Mouse (Mus musculus) kidney, adult 8-10 months (tissue): ENCODE measurements around the gene Srsf6.
"Not testable (repeated sequence)": the region's sequence is repeated elsewhere in the genome, so short reads cannot be mapped to it uniquely, and the experiment has no call there.

ENCODE experiments used
- DNase-seq, 2 experiments: peaks; one replicate each; pipeline ENCODE4 v3.0.0; 2022

The Srsf6 gene

DNA sequence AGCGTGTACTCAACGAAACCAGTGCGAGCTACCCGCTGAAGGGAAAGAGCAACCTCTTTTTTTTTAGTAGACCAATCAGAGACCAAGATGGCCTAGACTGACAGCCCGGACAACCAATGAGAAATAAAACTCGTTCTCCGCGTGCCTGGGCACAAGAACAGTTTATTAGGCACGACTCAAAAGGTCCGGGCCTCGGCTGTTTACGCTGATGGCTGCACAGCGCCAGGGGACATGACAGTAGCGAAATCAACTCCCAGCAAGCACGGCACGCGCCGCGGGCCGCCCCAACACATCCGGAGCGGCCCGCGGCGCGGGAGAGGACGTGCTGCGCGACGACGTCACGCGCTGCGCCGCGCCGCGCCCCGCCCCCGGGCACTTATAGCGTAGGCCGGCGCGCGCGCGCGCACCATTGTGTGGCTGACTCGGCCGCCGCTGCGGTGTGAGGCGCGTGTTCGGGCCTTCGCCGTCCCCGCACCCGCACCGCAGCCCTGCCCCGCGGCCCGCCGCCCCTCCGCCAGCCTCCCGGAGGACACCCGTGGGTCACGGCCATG lies at the start of gene Srsf6:
TSS of gene Srsf6 (plus strand) at position 406 of the 551 bp plus-strand sequence.
- DNase-seq: peak; percentile 91 to 92

DNA sequence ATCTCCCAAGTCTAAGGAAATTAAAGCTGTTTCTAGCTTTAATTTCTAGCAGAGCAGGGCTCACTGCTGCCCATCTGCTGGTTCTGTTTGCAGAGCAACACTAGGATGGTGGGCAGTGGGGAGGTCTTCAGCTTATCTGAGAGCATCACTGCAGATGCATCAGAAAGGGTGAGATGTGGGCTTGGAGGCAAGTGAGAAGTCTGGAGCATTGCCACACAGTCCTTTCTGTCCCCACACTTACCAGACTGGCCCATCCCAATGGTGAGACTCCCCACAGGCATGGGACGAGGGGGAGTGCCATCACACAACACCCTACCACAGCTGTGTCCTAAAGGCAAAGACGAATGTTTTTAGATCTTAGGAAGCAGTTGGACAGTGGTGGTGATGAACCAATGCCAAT lies 47.2 kb upstream of the Srsf6 start:
- no peak for DNase-seq

DNA sequence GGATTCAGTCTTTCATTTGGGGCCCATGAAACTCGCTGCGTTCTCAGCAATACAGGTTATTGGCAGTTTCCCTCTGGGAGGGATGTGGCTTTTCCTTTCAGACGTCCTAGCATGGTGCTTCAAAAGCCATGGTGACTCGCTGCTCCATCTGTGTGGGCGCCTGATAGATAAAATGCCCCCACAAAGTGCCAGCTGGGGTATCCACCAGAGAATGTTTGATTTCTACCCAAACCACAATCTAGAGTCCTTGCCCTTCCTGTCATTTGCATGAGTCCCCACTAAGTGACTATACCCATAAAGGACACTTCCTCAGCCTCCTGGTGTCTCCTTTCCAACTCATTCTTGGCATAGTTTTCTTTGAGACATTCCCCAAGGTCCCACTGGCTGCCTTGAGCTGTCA lies 44.2 kb upstream of the Srsf6 start:
- DNase-seq: no peak

DNA sequence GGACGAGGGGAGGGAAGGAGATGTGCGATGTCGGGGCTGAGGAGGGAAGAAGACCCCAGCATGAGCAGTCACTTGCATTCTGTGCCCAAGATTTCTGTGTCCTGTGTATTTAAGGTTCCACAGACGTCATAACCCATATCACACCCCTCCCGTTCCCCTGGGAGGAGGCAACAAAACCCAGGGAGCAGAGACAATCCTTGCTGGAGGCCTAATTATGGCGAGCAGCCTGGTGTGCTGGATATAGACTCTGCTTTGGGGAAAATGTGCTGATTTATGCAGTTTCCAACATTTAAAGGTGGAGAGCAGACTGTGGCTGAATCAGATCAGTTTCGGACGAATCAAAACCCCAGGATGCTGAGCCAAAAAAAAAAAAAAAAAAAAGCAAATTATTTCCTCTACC lies 42.7 kb upstream of the Srsf6 start:
- DNase-seq: no peak

- DNase-seq: no peak
Observed at GRCm38 (mm10) chr2:162889191-162889590, 42.1 kb upstream of the Srsf6 start.

DNA sequence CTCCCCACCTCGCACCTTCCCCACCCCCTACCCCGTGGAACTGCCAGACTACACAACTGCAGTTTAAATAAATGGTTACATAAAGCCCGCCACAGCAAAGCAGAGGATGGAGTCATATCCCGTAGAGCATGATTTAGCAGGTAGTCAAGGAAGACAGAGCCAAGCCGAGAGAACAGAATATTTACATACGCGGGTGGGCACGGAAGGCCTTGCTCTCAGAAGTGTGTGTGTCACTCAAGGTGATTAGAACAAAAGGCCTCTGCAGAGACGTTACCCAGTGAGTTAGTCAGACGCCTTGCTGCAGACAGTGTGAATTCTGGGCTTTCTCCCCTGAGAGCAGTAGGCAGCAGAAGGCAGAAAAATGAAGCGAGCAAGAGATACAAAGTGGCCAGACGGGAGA lies 41.6 kb upstream of the Srsf6 start:
- no peak for DNase-seq

- not testable (repeated sequence) for DNase-seq
Observed at GRCm38 (mm10) chr2:162892979-162893378, 38.3 kb upstream of the Srsf6 start.

GRCm38 (mm10) chr2:162899256-162899655 lies 32.1 kb upstream of the Srsf6 start:
- DNase-seq: not testable (repeated sequence)

DNA sequence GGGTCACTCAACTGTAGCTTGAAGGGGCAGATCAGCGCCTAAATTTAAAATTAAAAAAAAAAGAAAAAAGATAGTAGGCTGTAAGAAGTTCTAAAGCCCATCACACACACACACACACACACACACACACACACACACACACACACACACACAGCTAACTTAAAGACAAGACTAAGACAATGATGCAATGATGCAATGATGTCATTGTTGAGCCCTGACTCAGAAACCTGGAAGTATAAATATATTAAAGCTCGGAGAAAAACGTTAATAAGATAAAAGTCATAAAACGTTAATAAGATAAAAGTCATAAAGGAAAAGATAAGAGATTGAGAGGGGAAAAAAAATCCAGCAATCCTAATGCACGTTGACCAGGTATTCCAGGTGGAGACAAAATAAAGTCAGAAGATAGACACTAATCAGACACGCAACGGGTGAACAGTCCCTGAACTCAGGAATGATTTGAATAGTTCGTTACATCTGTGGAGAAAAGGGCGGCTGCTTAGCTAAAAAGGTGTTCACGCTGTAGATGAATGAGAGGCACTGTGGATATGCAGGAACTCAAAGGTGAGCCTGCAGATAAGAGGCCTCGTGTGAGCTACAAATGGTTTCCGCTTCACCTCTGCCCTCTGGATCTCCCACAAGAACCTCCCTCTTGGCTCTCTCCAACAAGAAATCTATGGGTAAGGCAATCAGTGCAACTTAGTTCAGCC lies 31.3 kb upstream of the Srsf6 start:
- no peak for DNase-seq

DNA sequence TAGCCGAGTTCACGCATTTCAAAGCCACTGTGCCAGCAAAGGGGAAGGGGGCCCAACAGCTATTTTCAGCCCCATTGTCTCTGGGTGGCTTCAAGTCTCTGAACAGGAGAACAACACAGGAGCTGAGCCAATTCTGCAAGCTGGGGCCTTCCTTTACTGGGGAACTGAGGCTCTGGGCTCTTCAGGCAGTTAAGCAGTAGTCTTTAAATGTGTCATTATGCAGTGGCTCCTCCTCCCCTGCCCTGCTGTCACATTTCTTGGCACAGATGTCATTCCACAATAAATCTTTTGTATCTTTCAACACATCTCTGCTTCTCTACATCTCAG lies 30.8 kb upstream of the Srsf6 start:
- DNase-seq: no peak

GRCm38 (mm10) chr2:162905902-162906301 lies 25.4 kb upstream of the Srsf6 start:
- DNase-seq: peak; percentile 83 to 89

- peak; percentile 72 to 73 for DNase-seq
Observed at GRCm38 (mm10) chr2:162908052-162908491, 23.3 kb upstream of the Srsf6 start.

GRCm38 (mm10) chr2:162914040-162914439 lies 17.3 kb upstream of the Srsf6 start:
- DNase-seq: no peak

DNA sequence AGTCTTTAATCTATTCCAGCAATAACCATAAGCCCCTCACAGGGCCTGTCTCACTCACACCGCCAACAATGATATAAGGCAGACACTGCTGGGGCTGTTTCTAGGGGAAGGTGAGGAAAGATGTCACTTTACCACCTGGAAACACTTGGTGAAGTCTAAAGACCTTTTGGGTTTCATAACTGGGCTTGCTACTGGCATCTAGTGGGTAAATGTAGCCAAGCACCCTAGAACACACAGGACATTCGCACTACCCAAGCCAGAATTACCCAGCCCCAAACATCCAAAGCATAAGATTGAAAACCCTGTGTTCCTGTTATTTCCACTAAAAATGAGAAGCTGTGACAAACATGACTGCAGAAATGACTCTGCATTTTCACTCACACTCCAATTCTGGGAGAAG lies 16.8 kb upstream of the Srsf6 start:
- DNase-seq: peak; percentile 31 to 53

GRCm38 (mm10) chr2:162919926-162920325 lies 11.4 kb upstream of the Srsf6 start:
- DNase-seq: no peak

DNA sequence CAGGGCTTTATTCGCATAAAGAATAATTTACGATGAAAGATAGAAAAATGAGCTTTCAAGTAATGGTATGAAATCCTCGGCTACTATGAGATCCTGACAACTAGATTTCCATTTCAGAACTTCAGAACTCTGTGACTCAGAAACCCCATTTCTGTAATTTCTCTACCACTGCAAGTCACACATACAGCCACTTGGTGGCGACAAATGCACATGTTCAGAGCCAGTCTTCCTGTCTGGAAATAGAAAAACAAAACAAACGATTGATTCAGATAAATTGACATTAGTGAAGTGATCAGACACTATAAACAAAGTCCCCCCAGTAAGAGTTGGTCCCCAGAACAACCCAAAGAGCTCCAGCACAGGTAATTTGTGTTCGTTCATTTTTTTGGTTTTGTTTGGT lies 9.1 kb upstream of the Srsf6 start:
- peak; percentile 27 to 62 for DNase-seq

- no peak for DNase-seq
Observed at GRCm38 (mm10) chr2:162922834-162923233, 8.5 kb upstream of the Srsf6 start.

GRCm38 (mm10) chr2:162924126-162924525 lies 7.2 kb upstream of the Srsf6 start:
- no peak for DNase-seq

DNA sequence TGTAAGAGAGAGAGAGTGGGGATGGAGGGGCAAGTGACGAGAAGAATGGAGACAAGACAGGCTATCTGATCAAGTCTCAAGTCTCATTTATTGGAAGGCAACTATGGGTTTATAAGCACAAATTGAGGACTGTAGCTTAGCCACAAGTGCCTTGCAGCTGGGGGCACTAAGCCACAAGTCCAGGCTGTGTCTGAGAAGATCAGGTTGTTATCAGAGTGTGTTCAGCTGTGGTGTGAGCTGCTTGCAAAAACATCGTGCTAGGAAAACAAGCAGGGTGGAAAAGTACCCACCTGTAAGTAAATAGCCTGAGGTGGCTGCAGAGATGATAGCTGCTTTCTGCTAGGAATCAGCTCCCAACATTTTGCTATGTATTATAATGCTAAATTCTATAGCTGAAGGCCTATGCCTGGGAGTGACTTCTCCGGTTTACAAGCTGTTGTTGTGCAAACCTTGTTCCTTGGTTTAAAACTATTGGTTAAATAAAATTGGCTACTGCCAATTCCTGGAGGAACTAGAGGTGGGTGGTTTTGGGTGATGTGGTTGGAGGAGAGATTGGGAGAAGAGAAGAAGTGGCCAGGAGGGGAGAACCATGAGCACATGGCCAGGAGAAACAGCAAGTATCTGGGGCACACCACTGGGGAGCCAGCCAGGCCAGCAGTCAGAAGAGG lies 3.3 kb upstream of the Srsf6 start:
- DNase-seq: no peak

- no peak for DNase-seq
Observed at GRCm38 (mm10) chr2:162929704-162930103, 1.6 kb upstream of the Srsf6 start.

DNA sequence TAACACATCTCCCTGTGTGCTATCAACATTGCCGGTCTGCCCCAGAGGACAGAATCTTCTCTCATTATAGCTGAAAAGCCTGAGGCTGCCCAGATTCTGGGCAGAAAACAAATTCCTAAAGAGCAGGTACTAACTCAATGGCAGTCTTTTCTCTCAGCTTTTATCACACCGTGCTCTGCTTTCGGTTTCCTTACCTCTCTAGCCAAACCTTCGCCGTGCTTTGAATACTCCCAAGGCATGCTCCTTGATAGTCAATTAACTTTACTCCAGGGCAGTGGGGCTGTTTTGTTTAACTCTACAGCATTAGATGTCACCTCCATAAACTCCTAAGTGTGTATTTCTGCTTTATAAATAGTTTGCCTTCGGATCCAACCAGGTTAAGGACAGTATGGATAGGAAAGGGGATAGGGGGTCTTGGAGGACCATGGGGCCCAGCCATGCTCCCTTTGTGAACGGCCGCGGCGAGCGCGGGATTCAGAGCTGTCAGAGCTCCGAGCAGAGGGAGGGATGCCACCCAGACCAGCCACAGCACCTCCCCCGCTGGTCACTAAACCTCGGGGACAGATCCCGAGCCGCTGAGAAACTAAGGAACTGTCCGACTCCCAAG lies 709 bp upstream of the Srsf6 start:
- DNase-seq: no peak

- peak; percentile 53 to 64 for DNase-seq
Observed at GRCm38 (mm10) chr2:162931674-162932650, 634 bp downstream of the Srsf6 start.

- DNase-seq: peak in 1 of 2 experiments; percentile 34
Observed at GRCm38 (mm10) chr2:162932706-162933105, 1.4 kb downstream of the Srsf6 start.
